In genomic region chr2:38556721-38557120, GRCm38 (mm10) we compare ENCODE assay signal across 25 mouse cellular contexts.
"Had no signal": no experiment of that assay in that cellular context is flagged by ENCODE, and none has a peak within 500 bp of the region (broad histone marks: within the 10 kb centered on the region; RNA-seq: fewer than 3 reads in every experiment).

No protein-coding gene starts in this region.

- H3K4me1 ChIP-seq: limb, embryonic 13.5 days; limb, embryonic 15.5 days; liver, embryonic 12.5 days had no signal

- H3K4me3 ChIP-seq: gastrocnemius, adult 2 months; heart, embryonic 10.5 days; heart, embryonic 12.5 days; intestine, embryonic 15.5 days; layer of hippocampus, adult 2 months; left cerebral cortex, adult 2 months; limb, embryonic 13.5 days; limb, embryonic 15.5 days; liver, embryonic 12.5 days had no signal

- H3K4me2 ChIP-seq: heart, embryonic 12.5 days; hindbrain, embryonic 14.5 days; intestine, embryonic 15.5 days; limb, embryonic 13.5 days; limb, embryonic 15.5 days; liver, embryonic 12.5 days had no signal

- H3K9me3 ChIP-seq: heart, embryonic 10.5 days; heart, embryonic 12.5 days; intestine, embryonic 15.5 days; limb, embryonic 13.5 days; limb, embryonic 15.5 days; liver, embryonic 12.5 days had no signal

- H3K9ac ChIP-seq: heart, embryonic 12.5 days; hindbrain, embryonic 14.5 days; intestine, embryonic 15.5 days; limb, embryonic 13.5 days; limb, embryonic 15.5 days; liver, embryonic 12.5 days; liver, embryonic 14.5 days had no signal

- H3K27me3 ChIP-seq: heart, embryonic 12.5 days; intestine, embryonic 15.5 days; limb, embryonic 13.5 days; limb, embryonic 15.5 days; liver, embryonic 12.5 days had no signal

- ATAC-seq: hindbrain, embryonic 16.5 days; inflammation-experienced regulatory T-cells, adult 6 months; intestine, embryonic 15.5 days; intestine, postnatal 0 days; liver, embryonic 12.5 days had no signal

- H3K27ac ChIP-seq: gastrocnemius, adult 2 months; heart, embryonic 10.5 days; hindbrain, embryonic 14.5 days; intestine, embryonic 15.5 days; layer of hippocampus, adult 2 months; left cerebral cortex, adult 2 months; limb, embryonic 13.5 days; limb, embryonic 15.5 days; liver, embryonic 12.5 days; liver, embryonic 14.5 days had no signal

- DNase-seq: gastrocnemius, adult 2 months; gastrocnemius, postnatal 10 days; gastrocnemius, postnatal 25 days; heart, adult 18-20 months; heart, postnatal 10 days; heart, postnatal 4 days; kidney, adult 18-20 months; kidney, adult 8-10 months; kidney, postnatal 10 days; kidney, postnatal 25 days; kidney, postnatal 4 days; left cerebral cortex, postnatal 4 days had no signal
